Mouse (Mus musculus): ENCODE measurements around the gene Plcb4. TPM values are rescaled to one million over a fixed set of nuclear protein-coding genes. Genes with fewer than 3 reads are reported as not detected.

Gene Plcb4
- polyA plus RNA-seq, 1 experiment, result 3.7 TPM

DNA sequence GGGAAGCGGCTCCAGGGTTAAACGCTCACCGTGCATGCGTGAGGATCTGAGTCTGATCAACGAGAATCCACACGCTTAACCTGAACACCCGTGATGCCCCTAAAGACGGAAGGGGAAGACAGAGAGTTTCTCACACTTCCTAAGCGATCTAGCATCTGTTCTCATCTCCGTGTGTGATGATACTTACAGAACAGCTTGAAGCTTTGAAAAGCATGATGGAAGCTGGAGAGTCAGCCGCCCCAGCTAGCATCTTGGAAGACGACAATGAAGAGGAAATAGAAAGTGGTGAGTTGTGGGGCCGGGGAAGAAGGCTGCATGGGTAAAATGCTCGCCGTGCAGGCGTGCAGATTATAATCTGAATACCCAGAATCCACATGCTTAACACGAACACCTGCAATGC, 299.6 kb downstream of the Plcb4 start:
- Histone ChIP-seq H3K36me3 (ENCODE audit: control insufficient read depth, insufficient read depth, low read length) (no peaks in the 10 kb centered on the region), H3K4me3 (ENCODE audit: control insufficient read depth, insufficient read depth, low read length) (no peak overlapping the region), H3K27me3 (ENCODE audit: control insufficient read depth, insufficient read depth, low read length) (no peaks in the 10 kb centered on the region), H3K4me1 (replicated peaks; ENCODE audit: control insufficient read depth, insufficient read depth, low read length) (no peaks in the 10 kb centered on the region), H3K27ac (ENCODE audit: control insufficient read depth, insufficient read depth, low read length) (no peak overlapping the region)
- TF ChIP-seq CTCF (IDR thresholded peaks at IDR 0.05; ENCODE audit: borderline replicate concordance, control insufficient read depth, extremely low read depth, insufficient read depth, low read length, poor library complexity) (no peak), POLR2A (IDR thresholded peaks at IDR 0.05; ENCODE audit: control insufficient read depth, extremely low read depth, insufficient read depth, low read length, poor library complexity) (no peak)
- WGBS, result 77% methylated on average over 17 of the region's 17 CpGs
- no peak for DNase-seq

DNA sequence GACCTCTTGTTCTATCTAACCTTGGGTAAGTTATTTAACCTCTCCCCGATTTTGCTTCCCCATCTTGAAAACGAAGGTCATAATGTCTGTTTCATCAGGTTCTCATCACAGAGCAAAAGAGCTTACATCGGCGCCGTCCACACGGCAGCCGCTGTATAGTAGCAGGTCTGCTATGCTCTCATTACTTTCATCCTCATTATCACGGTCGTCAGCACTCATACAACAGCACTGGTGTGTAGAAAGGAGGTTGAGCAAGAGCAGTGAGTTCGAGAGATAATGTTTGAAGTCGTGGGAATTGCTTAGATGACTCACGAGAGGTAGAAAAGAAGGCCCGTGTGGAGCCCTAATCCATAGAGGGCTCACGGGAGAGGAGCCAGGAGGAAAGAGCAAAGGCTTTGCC, 304.3 kb downstream of the Plcb4 start:
- H3K27me3 ChIP-seq (ENCODE audit: control insufficient read depth, insufficient read depth, low read length), result no peaks in the 10 kb centered on the region
- no peak overlapping the region for H3K4me3 ChIP-seq (ENCODE audit: control insufficient read depth, insufficient read depth, low read length)
- H3K4me1 ChIP-seq (replicated peaks; ENCODE audit: control insufficient read depth, insufficient read depth, low read length), result no peaks in the 10 kb centered on the region
- no peak for TF ChIP-seq POLR2A (IDR thresholded peaks at IDR 0.05; ENCODE audit: control insufficient read depth, extremely low read depth, insufficient read depth, low read length, poor library complexity)
- TF ChIP-seq CTCF (IDR thresholded peaks at IDR 0.05; ENCODE audit: borderline replicate concordance, control insufficient read depth, extremely low read depth, insufficient read depth, low read length, poor library complexity), result no peak
- DNase-seq, result no peak
- 94% methylated on average over 14 of the region's 14 CpGs for WGBS
- no peaks in the 10 kb centered on the region for H3K36me3 ChIP-seq (ENCODE audit: control insufficient read depth, insufficient read depth, low read length)
- H3K27ac ChIP-seq (ENCODE audit: control insufficient read depth, insufficient read depth, low read length), result no peak overlapping the region

DNA sequence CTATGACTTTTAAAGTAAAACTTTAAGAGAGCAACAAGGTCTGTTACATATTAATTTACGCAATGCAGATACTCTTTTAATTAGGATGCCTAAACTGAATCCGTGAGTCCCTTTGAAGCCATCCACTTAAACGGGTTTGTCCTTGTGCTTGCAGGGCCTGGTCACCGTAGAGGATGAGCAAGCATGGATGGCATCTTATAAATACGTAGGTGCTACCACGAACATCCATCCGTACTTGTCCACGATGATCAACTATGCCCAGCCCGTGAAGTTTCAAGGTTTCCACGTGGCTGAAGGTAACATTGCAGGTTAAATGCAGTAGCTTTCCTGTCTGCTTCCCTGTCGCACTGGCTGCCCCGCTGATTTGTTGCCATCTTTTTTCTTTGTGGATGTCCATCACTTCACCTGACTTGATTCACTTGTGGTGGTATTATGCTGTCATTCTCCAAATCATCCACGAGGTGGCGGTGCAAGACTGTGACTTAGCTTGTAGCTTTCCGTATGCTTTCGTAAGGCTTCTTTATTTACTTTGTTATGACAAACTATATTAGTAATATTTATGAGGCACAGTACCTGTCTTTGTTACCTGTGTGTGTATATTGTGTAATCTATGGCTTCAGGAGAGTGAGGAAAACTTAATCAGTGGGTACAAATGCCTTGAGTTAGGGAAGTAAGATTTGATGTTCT, 308.2 kb downstream of the Plcb4 start:
- peak; percentile 20 for DNase-seq
- H3K4me3 ChIP-seq (ENCODE audit: control insufficient read depth, insufficient read depth, low read length), result no peak overlapping the region
- WGBS, result 70% methylated on average over 16 of the region's 16 CpGs
- no peaks in the 10 kb centered on the region for H3K4me1 ChIP-seq (replicated peaks; ENCODE audit: control insufficient read depth, insufficient read depth, low read length)
- no peak for TF ChIP-seq POLR2A (IDR thresholded peaks at IDR 0.05; ENCODE audit: control insufficient read depth, extremely low read depth, insufficient read depth, low read length, poor library complexity)
- no peak for TF ChIP-seq CTCF (IDR thresholded peaks at IDR 0.05; ENCODE audit: borderline replicate concordance, control insufficient read depth, extremely low read depth, insufficient read depth, low read length, poor library complexity)
- no peaks in the 10 kb centered on the region for H3K27me3 ChIP-seq (ENCODE audit: control insufficient read depth, insufficient read depth, low read length)
- H3K27ac ChIP-seq (ENCODE audit: control insufficient read depth, insufficient read depth, low read length), result no peak overlapping the region
- H3K36me3 ChIP-seq (ENCODE audit: control insufficient read depth, insufficient read depth, low read length), result no peaks in the 10 kb centered on the region

DNA sequence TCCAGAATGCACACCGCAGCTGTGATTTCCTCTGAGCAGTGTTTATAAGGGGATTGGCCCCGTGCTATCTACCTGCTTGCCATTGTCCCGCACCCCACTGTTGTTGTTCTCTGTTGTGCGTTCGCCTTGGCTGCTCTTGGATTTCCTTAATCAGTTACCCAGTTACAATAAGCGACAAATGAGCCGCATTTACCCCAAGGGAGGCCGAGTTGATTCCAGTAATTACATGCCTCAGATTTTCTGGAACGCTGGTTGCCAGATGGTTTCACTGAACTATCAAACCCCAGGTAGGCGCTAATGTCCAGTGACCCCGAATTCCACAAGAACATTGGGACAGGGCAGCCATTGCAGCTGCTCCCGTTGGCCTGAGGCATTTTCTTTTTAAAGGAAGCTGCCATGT, 309.3 kb downstream of the Plcb4 start:
- Histone ChIP-seq H3K36me3 (ENCODE audit: control insufficient read depth, insufficient read depth, low read length) (no peaks in the 10 kb centered on the region), H3K27me3 (ENCODE audit: control insufficient read depth, insufficient read depth, low read length) (no peaks in the 10 kb centered on the region), H3K4me3 (ENCODE audit: control insufficient read depth, insufficient read depth, low read length) (no peak overlapping the region), H3K4me1 (replicated peaks; ENCODE audit: control insufficient read depth, insufficient read depth, low read length) (no peaks in the 10 kb centered on the region), H3K27ac (ENCODE audit: control insufficient read depth, insufficient read depth, low read length) (no peak overlapping the region)
- TF ChIP-seq POLR2A (IDR thresholded peaks at IDR 0.05; ENCODE audit: control insufficient read depth, extremely low read depth, insufficient read depth, low read length, poor library complexity), result no peak
- no peak for TF ChIP-seq CTCF (IDR thresholded peaks at IDR 0.05; ENCODE audit: borderline replicate concordance, control insufficient read depth, extremely low read depth, insufficient read depth, low read length, poor library complexity)
- WGBS, result 99% methylated on average over 12 of the region's 12 CpGs
- DNase-seq, result no peak

DNA sequence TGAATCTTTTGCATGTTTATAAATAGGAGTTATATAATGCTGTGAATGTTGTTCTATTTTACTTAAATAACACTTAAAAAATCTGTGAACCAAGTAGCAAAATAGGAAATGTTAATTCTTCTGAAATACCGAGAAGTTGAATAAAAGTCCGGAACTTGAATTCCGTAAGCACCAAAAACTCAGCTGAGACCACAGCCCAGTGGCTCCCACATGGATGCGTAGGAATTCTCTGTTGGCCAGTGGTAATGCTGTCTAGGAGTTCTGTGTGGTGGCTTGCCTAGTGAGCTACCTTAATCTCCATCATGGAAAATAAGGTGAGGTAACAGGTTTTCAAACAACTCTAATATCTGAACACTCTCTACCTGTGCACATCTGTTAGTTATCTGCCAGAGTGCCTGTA, 312.1 kb downstream of the Plcb4 start:
- no peak overlapping the region for H3K4me3 ChIP-seq (ENCODE audit: control insufficient read depth, insufficient read depth, low read length)
- TF ChIP-seq POLR2A (IDR thresholded peaks at IDR 0.05; ENCODE audit: control insufficient read depth, extremely low read depth, insufficient read depth, low read length, poor library complexity) (no peak), CTCF (IDR thresholded peaks at IDR 0.05; ENCODE audit: borderline replicate concordance, control insufficient read depth, extremely low read depth, insufficient read depth, low read length, poor library complexity) (no peak)
- no peaks in the 10 kb centered on the region for H3K27me3 ChIP-seq (ENCODE audit: control insufficient read depth, insufficient read depth, low read length)
- WGBS, result 97% methylated on average over 4 of the region's 4 CpGs
- H3K4me1 ChIP-seq (replicated peaks; ENCODE audit: control insufficient read depth, insufficient read depth, low read length), result no peaks in the 10 kb centered on the region
- DNase-seq, result no peak
- no peaks in the 10 kb centered on the region for H3K36me3 ChIP-seq (ENCODE audit: control insufficient read depth, insufficient read depth, low read length)
- no peak overlapping the region for H3K27ac ChIP-seq (ENCODE audit: control insufficient read depth, insufficient read depth, low read length)

DNA sequence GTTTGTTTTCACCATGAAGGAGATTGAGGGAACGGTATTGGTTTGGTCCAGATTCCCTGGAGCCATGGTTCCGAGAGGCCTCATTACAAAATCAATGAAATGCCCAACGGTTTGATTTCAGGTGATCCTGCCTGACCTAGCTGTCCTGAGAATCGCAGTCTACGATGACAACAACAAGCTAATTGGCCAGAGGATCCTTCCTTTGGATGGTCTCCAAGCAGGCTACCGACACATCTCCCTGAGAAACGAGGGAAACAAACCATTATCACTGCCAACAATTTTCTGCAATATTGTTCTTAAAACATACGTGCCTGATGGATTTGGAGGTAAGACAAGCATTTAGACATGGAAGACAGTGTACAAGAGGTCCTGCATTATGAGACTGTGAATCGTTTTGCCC, 317.2 kb downstream of the Plcb4 start:
- no peaks in the 10 kb centered on the region for H3K36me3 ChIP-seq (ENCODE audit: control insufficient read depth, insufficient read depth, low read length)
- TF ChIP-seq POLR2A (IDR thresholded peaks at IDR 0.05; ENCODE audit: control insufficient read depth, extremely low read depth, insufficient read depth, low read length, poor library complexity) (no peak), CTCF (IDR thresholded peaks at IDR 0.05; ENCODE audit: borderline replicate concordance, control insufficient read depth, extremely low read depth, insufficient read depth, low read length, poor library complexity) (no peak)
- no peak overlapping the region for H3K27ac ChIP-seq (ENCODE audit: control insufficient read depth, insufficient read depth, low read length)
- no peak overlapping the region for H3K4me3 ChIP-seq (ENCODE audit: control insufficient read depth, insufficient read depth, low read length)
- 95% methylated on average over 9 of the region's 9 CpGs for WGBS
- H3K4me1 ChIP-seq (replicated peaks; ENCODE audit: control insufficient read depth, insufficient read depth, low read length), result no peaks in the 10 kb centered on the region
- no peaks in the 10 kb centered on the region for H3K27me3 ChIP-seq (ENCODE audit: control insufficient read depth, insufficient read depth, low read length)
- DNase-seq, result no peak

DNA sequence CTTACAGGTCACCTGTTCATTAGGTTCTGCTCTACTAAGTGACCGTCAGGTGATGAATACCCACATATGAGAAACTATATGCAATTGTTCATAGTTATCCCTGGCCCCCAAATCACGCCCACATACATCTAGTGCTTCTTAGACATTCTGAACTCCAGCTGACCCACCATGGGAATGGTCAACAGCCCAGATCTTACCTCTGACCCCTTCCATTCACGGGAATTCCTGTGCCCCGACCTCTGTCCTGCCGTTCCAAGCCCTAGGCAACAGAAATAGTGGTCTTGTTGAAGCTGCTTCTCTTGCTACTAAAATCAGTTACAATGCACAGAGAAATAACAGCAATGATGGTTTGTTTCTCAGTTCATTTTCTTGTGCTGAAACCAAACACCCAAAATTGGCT, 320.0 kb downstream of the Plcb4 start:
- H3K36me3 ChIP-seq (ENCODE audit: control insufficient read depth, insufficient read depth, low read length), result no peaks in the 10 kb centered on the region
- WGBS, result 90% methylated on average over 5 of the region's 5 CpGs
- TF ChIP-seq CTCF (IDR thresholded peaks at IDR 0.05; ENCODE audit: borderline replicate concordance, control insufficient read depth, extremely low read depth, insufficient read depth, low read length, poor library complexity), result no peak
- no peak for TF ChIP-seq POLR2A (IDR thresholded peaks at IDR 0.05; ENCODE audit: control insufficient read depth, extremely low read depth, insufficient read depth, low read length, poor library complexity)
- no peak overlapping the region for H3K27ac ChIP-seq (ENCODE audit: control insufficient read depth, insufficient read depth, low read length)
- H3K27me3 ChIP-seq (ENCODE audit: control insufficient read depth, insufficient read depth, low read length), result no peaks in the 10 kb centered on the region
- H3K4me1 ChIP-seq (replicated peaks; ENCODE audit: control insufficient read depth, insufficient read depth, low read length), result no peaks in the 10 kb centered on the region
- H3K4me3 ChIP-seq (ENCODE audit: control insufficient read depth, insufficient read depth, low read length), result no peak overlapping the region
- no peak for DNase-seq

Data from thymus, adult 2 months (tissue).